Mouse (Mus musculus) neural tube, postnatal 0 days (tissue): Measurements from ENCODE around the gene Pms1. TPM values are rescaled to one million over a fixed set of nuclear protein-coding genes. Genes with fewer than 3 reads are reported as not detected.

Experiments
- polyA plus RNA-seq: library from polyadenylated mRNA; unstranded; fragments of >200 nt; fragmentation: Nextera tagmentation; extraction: Ambion mirVana; gene quantifications from 2 replicates; pipeline ENCODE4 v1.2.1, GENCODE M21; 2015

The Pms1 gene
- 8.2 and 9.3 TPM in 2 replicates for polyA plus RNA-seq

DNA sequence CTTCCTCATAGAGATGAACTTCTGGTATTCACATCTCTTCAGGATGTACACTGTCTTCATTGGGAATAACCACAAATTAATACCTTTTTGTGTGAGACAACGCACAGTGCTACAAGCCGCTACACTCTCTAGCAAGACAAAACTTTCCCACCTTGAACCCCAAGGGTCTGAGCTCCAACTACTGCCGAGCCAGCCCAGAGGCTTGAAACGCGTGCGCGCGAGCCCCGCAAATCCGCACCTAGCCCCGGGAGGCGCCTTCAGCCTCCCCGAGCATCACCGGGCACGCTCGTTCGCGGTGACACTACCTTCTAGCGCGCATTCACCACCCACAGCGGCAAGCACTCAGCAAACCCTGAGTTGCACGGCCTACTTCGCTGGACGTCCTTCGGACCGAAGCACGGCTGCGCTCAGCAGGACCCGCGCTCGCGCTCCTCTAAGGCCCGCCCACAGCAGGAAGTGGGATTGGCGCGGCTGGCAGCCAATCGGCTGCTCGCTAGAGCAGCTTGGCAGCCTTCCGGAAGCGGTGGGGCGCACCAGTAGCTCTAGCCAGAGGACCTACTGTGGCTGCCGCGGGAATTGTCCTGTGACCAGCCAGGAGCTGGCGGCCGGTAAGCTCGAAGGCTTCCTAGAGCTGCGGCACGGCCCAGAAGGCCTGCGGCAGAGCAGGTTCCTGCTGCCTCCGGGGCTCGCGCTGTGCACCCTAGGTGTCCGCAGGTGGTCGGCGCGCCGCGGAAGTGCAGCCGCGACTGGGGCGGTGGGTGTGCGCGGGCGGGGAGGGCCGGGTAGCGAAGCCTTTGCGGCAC is at the start of gene Pms1, which contains the start of the genes Ormdl1 and Gm28778:
Gene Pms1, minus strand, starts transcription at position 438 of the 803 bp plus-strand sequence.
Gene Ormdl1, plus strand, starts transcription at position 515 of the 803 bp plus-strand sequence.
Gene Gm28778, plus strand, starts transcription at position 531 of the 803 bp plus-strand sequence.

GRCm38 (mm10) chr1:53312989-53313967 is 16.5 kb upstream of the Pms1 start, which contains the start of gene Osgepl1:
Gene Osgepl1 (plus strand): TSS chr1:53313624.

GRCm38 (mm10) chr1:53187536-53187935 is 109.3 kb downstream of the Pms1 start, which contains the start of gene 1700019A02Rik:
Gene 1700019A02Rik (minus strand): TSS chr1:53187636.

Other genes with a start within 250 kb of the Pms1 start
- 0.29 and 0.53 TPM in 2 replicates for gene Mstn, start 235.4 kb downstream of the Pms1 start, polyA plus RNA-seq
- gene 1700019A02Rik, start 109.4 kb downstream of the Pms1 start, polyA plus RNA-seq = 0.34 TPM in 1 of 2 replicates, not detected in the other
- gene Ormdl1, start 77 bp upstream of the Pms1 start, polyA plus RNA-seq = 30.4 and 32.2 TPM in 2 replicates
- gene Gm28778, start 93 bp upstream of the Pms1 start, polyA plus RNA-seq = not detected in 2 replicates
- gene Osgepl1, start 16.6 kb upstream of the Pms1 start, polyA plus RNA-seq = 22.7 and 23.8 TPM in 2 replicates
- 2.9 and 17.1 TPM in 2 replicates for gene Asdurf, start 55.6 kb upstream of the Pms1 start, polyA plus RNA-seq
- gene Gm28551, start 55.6 kb upstream of the Pms1 start, polyA plus RNA-seq = 1.5 and 2.2 TPM in 2 replicates
- gene Asnsd1, start 55.7 kb upstream of the Pms1 start, polyA plus RNA-seq = 44.3 and 49.1 TPM in 2 replicates